Comparison of ENCODE assay signal across 9 mouse cellular contexts in the genomic region with DNA sequence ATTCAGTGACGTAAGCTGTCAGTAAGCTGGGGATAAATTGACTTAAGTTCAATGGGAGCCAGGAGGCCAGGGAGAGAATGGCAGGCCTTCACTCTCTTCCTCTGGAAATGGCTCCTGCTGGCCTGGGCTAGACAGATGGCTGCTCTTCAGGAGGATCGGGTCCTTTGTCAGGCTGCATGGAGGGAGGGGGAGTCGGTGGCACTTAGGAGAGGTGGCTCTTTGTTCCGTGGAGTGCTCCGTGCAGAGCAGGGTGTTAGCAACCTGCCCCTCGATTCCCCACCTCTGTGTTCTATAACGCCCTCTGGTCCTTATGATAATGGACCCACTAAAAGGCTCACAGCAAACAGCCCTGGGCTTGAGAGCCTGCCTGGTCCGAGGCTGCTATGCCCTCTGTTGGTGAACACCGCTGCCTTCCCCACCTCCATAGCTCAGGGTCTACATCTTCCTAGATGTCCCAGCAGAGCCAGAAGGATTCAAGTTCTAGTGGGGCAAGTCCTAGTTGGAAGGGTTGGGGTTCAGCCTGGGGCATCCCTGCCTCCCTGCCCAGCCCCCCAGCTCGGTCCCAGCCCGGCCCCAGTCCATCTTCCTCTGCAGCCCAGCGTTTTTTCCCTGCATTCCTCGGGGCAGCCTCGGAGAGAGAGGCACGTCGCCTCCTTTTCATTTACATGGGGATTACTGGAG.
DNase-seq lines count a peak whose midpoint lies in the region; ATAC-seq and TF ChIP-seq lines count a peak whose summit lies in the region.
"Had no signal": no experiment of that assay in that cellular context is flagged by ENCODE, and none has a peak within 500 bp of the region (broad histone marks: within the 10 kb centered on the region; RNA-seq: fewer than 3 reads in every experiment).

No protein-coding gene starts in this region.

- H3K27me3 ChIP-seq in lung, postnatal 0 days (replicated peaks; ENCODE audit: insufficient read depth, low read length): no peaks in the 10 kb centered on the region
- peaks cover 24% of the 10 kb centered on the region for H3K27me3 ChIP-seq in liver, embryonic 12.5 days (replicated peaks)
- H3K27me3 ChIP-seq in stomach, embryonic 16.5 days (ENCODE audit: control insufficient read depth, insufficient read depth, low read length): no peaks in the 10 kb centered on the region

- peak; percentile 14 to 16 for DNase-seq in cerebellum, postnatal 25 days
- DNase-seq in cerebellum, adult 11-12 months: no peak
- DNase-seq in lung, postnatal 0 days (ENCODE audit: low spot score): no peak
- no peak for DNase-seq in lung, postnatal 4 days
- DNase-seq in frontal cortex, adult 2 months (ENCODE audit: extremely low spot score in 1 of 2, low spot score in 1 of 2): no peak
- no peak for DNase-seq in cerebellum, adult 11 months
- DNase-seq: adrenal gland, postnatal 14 days had no signal

- H3K4me2 ChIP-seq in lung, postnatal 0 days (replicated peaks; ENCODE audit: low read depth, low read length): no peak overlapping the region
- peak overlapping the region; percentile 12; the same call in 1 of the 2 replicates for H3K4me2 ChIP-seq in liver, embryonic 12.5 days
- peak overlapping the region; percentile 13; the same call in 1 of the 2 replicates for H3K4me2 ChIP-seq in stomach, embryonic 16.5 days (ENCODE audit: low read depth, low read length)

- no peak for ATAC-seq in lung, postnatal 0 days
- ATAC-seq in liver, embryonic 12.5 days: no peak
- no peak for ATAC-seq in stomach, embryonic 16.5 days (ENCODE audit: insufficient read depth, low FRiP score)

- no peak for TF ChIP-seq EP300 in lung, postnatal 0 days (IDR thresholded peaks at IDR 0.05)

- H3K4me3 ChIP-seq in lung, postnatal 0 days (ENCODE audit: low read depth, low read length): no peak overlapping the region
- no peak overlapping the region for H3K4me3 ChIP-seq in liver, embryonic 12.5 days
- no peak overlapping the region for H3K4me3 ChIP-seq in stomach, embryonic 16.5 days (replicated peaks; ENCODE audit: low read length)

- no peaks in the 10 kb centered on the region for H3K36me3 ChIP-seq in lung, postnatal 0 days (ENCODE audit: insufficient read depth, low read length)
- no peaks in the 10 kb centered on the region for H3K36me3 ChIP-seq in liver, embryonic 12.5 days
- no peaks in the 10 kb centered on the region for H3K36me3 ChIP-seq in stomach, embryonic 16.5 days (ENCODE audit: control insufficient read depth, insufficient read depth, low read length)

- 11% methylated on average over 16 of the region's 16 CpGs for WGBS in lung, postnatal 0 days
- 12% methylated on average over 16 of the region's 16 CpGs for WGBS in liver, embryonic 12.5 days (ENCODE audit: insufficient replicate concordance)
- 6% methylated on average over 16 of the region's 16 CpGs for WGBS in stomach, embryonic 16.5 days

- H3K4me1 ChIP-seq in lung, postnatal 0 days (ENCODE audit: insufficient read depth, low read depth, low read length): no peaks in the 10 kb centered on the region
- H3K4me1 ChIP-seq in liver, embryonic 12.5 days: no peaks in the 10 kb centered on the region
- no peaks in the 10 kb centered on the region for H3K4me1 ChIP-seq in stomach, embryonic 16.5 days (ENCODE audit: control insufficient read depth, insufficient read depth, low read length)

- no peak overlapping the region for H3K27ac ChIP-seq in lung, postnatal 0 days (ENCODE audit: low read length)
- no peak overlapping the region for H3K27ac ChIP-seq in liver, embryonic 12.5 days
- no peak overlapping the region for H3K27ac ChIP-seq in stomach, embryonic 16.5 days (ENCODE audit: low read length)

- TF ChIP-seq CTCF in lung, postnatal 0 days (IDR thresholded peaks at IDR 0.05): 0 out of 2 replicates have a peak, but pooled peaks have one; percentile 23

- no peaks in the 10 kb centered on the region for H3K9me3 ChIP-seq in lung, postnatal 0 days (ENCODE audit: low read length)
- 0 out of 2 replicates have a peak, but pooled peaks cover 2% of the 10 kb centered on the region for H3K9me3 ChIP-seq in liver, embryonic 12.5 days (replicated peaks)
- H3K9me3 ChIP-seq in stomach, embryonic 16.5 days (replicated peaks; ENCODE audit: control insufficient read depth, low read length): no peaks in the 10 kb centered on the region

- H3K9ac ChIP-seq in lung, postnatal 0 days (replicated peaks; ENCODE audit: low read depth): no peak overlapping the region
- H3K9ac ChIP-seq in liver, embryonic 12.5 days: no peak overlapping the region
- H3K9ac ChIP-seq in stomach, embryonic 16.5 days (ENCODE audit: low read length): no peak overlapping the region

Comparison
In these comparisons a context has a peak if more than half of its experiments do, and no peak if none do; other contexts are left out.
1. DNase-seq: peak in cerebellum, postnatal 25 days (2 of 2); none in cerebellum, adult 11-12 months (single experiment), lung, postnatal 0 days (single experiment), lung, postnatal 4 days (0 of 2), frontal cortex, adult 2 months (0 of 2) and cerebellum, adult 11 months (single experiment).